Mouse (Mus musculus): Measurements from ENCODE around the gene Hsdl2. TPM values are rescaled to one million over a fixed set of nuclear protein-coding genes. Genes with fewer than 3 reads are reported as not detected.
A peak's percentile ranks its signal among the peaks of the same experiment; 100 is the strongest.

The Hsdl2 gene
- polyA plus RNA-seq, 1 experiment from 2014 or later = 29.3 TPM

DNA sequence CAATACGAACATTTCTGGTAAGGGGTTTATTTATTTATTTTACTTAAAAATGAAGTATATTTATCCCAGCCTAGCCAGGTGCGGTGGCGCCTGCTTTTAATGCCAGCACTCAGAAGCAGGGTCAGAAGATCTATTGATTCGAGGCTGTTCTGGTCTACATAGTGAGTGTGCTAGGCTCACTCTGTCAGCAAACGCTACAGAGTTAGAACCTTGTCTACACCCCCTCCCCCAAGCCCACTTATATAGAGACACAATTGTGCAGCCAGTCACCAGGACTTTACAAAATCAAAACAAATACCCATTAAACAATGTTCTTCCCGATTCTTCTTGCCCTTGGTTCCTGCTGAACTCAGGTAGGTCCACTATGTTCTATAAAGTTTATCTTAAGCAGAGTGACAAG, 823 bp downstream of the Hsdl2 start:
- WGBS = 26% methylated on average over 6 of the region's 6 CpGs
- H3K4me3 ChIP-seq (ENCODE audit: low read length) = peak overlapping the region; percentile 69
- no peaks in the 10 kb centered on the region for H3K9me3 ChIP-seq (ENCODE audit: low read length)
- H3K36me3 ChIP-seq (ENCODE audit: insufficient read depth, low read length) = no peaks in the 10 kb centered on the region
- 0 out of 2 replicates have a peak overlapping the region, but pooled peaks have one; percentile 3 for H3K9ac ChIP-seq (replicated peaks; ENCODE audit: low read length)
- no peak for ATAC-seq (ENCODE audit: low FRiP score, low TSS enrichment)
- no peak overlapping the region for H3K27ac ChIP-seq (ENCODE audit: low read length)
- peak overlapping the region; percentile 87 for H3K4me2 ChIP-seq (replicated peaks; ENCODE audit: low read depth, low read length)
- peaks cover 11% of the 10 kb centered on the region for H3K4me1 ChIP-seq (ENCODE audit: insufficient read depth, low read length)
- no peaks in the 10 kb centered on the region for H3K27me3 ChIP-seq (ENCODE audit: insufficient read depth, low read length)

GRCm38 (mm10) chr4:59585097-59585496, 3.7 kb downstream of the Hsdl2 start:
- ATAC-seq (ENCODE audit: low FRiP score, low TSS enrichment) = no peak
- Histone ChIP-seq H3K9ac (replicated peaks; ENCODE audit: low read length) (no peak overlapping the region), H3K4me2 (replicated peaks; ENCODE audit: low read depth, low read length) (no peak overlapping the region), H3K9me3 (ENCODE audit: low read length) (no peaks in the 10 kb centered on the region), H3K4me1 (ENCODE audit: insufficient read depth, low read length) (peaks cover 9% of the 10 kb centered on the region), H3K4me3 (ENCODE audit: low read length) (no peak overlapping the region), H3K36me3 (ENCODE audit: insufficient read depth, low read length) (no peaks in the 10 kb centered on the region), H3K27me3 (ENCODE audit: insufficient read depth, low read length) (no peaks in the 10 kb centered on the region), H3K27ac (ENCODE audit: low read length) (no peak overlapping the region)
- WGBS = 79% methylated on average over 5 of the region's 5 CpGs

DNA sequence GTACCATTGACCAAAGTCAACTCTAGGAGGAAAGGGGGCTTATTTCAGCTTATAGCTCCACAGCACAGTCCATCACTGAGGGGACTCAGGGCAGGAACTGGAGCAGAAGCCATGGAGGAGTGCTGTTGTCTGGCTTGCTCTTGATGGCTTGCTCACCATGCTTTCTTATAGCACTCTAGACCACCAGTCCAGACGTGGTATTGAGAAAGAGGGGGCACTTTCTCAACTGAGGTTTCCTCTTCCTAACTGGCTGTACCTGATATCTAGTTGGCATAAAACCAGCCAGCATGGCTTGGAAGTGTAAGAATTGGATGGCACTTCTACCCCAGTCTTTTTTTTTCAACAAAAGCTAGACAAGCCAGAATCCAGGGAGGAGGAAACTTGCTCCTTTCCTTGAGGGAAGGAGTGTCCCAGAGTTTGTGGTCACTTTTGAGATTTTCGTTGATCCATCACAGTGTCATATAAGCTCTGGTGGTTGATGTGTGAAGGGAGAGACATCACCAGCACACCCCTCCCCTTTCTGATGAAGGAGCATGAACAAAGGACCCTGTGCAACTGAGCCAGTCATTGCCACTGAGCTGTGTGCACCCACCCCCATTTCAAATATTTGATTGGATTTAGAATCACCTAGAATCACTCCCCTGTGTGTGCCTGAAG, 6.0 kb downstream of the Hsdl2 start:
- Histone ChIP-seq H3K4me2 (replicated peaks; ENCODE audit: low read depth, low read length) (no peak overlapping the region), H3K9me3 (ENCODE audit: low read length) (no peaks in the 10 kb centered on the region), H3K36me3 (ENCODE audit: insufficient read depth, low read length) (no peaks in the 10 kb centered on the region), H3K27ac (ENCODE audit: low read length) (no peak overlapping the region), H3K4me1 (ENCODE audit: insufficient read depth, low read length) (peaks cover under 1% of the 10 kb centered on the region), H3K4me3 (ENCODE audit: low read length) (no peak overlapping the region), H3K9ac (replicated peaks; ENCODE audit: low read length) (no peak overlapping the region), H3K27me3 (ENCODE audit: insufficient read depth, low read length) (no peaks in the 10 kb centered on the region)
- no peak for ATAC-seq (ENCODE audit: low FRiP score, low TSS enrichment)
- 75% methylated on average over 2 of the region's 2 CpGs for WGBS

DNA sequence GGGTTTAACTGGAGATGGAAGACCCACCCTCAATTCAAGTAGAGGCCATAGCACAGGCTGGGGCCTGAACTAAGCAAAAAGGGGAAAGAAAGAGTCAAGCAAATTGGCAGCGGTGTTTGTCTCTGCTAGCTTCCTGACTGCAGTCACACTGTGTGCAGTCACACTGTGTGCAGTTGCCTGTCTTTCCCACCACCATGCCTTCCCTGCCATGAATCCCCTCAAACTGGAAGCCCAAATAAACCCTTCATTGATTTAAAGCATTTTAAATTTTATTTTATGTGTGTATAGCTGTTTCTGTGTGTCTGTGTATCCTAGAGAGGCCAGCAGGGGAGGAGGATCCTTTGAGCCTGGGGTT, 6.5 kb downstream of the Hsdl2 start:
- no peaks in the 10 kb centered on the region for H3K27me3 ChIP-seq (ENCODE audit: insufficient read depth, low read length)
- H3K4me2 ChIP-seq (replicated peaks; ENCODE audit: low read depth, low read length) = no peak overlapping the region
- ATAC-seq (ENCODE audit: low FRiP score, low TSS enrichment) = no peak
- H3K36me3 ChIP-seq (ENCODE audit: insufficient read depth, low read length) = no peaks in the 10 kb centered on the region
- H3K9me3 ChIP-seq (ENCODE audit: low read length) = no peaks in the 10 kb centered on the region
- no peak overlapping the region for H3K4me3 ChIP-seq (ENCODE audit: low read length)
- no peaks in the 10 kb centered on the region for H3K4me1 ChIP-seq (ENCODE audit: insufficient read depth, low read length)
- WGBS = 96% methylated on average over 1 of the region's 1 CpGs
- H3K27ac ChIP-seq (ENCODE audit: low read length) = no peak overlapping the region
- H3K9ac ChIP-seq (replicated peaks; ENCODE audit: low read length) = no peak overlapping the region

DNA sequence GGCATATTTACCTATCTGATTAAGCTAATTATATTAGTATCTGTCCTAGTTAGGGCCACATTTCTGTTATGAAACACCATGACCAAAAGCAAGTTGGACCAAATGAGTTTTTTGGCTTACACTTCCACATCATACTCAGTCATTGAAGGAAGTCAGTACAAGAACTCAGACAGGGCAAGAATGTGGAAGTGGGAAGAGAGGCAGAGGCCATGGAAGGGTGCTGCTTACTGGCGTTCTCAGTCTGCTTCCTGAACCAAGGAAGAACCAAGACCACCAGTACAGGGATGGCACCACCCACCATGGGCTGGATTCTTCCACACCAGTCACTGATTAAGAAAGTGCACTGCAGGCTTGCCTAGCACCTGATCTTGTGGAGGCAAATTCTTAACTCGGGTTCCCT, 13.3 kb downstream of the Hsdl2 start:
- 66% methylated on average over 2 of the region's 2 CpGs for WGBS
- no peaks in the 10 kb centered on the region for H3K4me1 ChIP-seq (ENCODE audit: insufficient read depth, low read length)
- no peaks in the 10 kb centered on the region; the same call in 1 of the 2 replicates for H3K36me3 ChIP-seq (ENCODE audit: insufficient read depth, low read length)
- H3K9ac ChIP-seq (replicated peaks; ENCODE audit: low read length) = no peak overlapping the region
- H3K4me3 ChIP-seq (ENCODE audit: low read length) = no peak overlapping the region
- no peak overlapping the region for H3K4me2 ChIP-seq (replicated peaks; ENCODE audit: low read depth, low read length)
- H3K27me3 ChIP-seq (ENCODE audit: insufficient read depth, low read length) = no peaks in the 10 kb centered on the region
- H3K9me3 ChIP-seq (ENCODE audit: low read length) = no peaks in the 10 kb centered on the region
- H3K27ac ChIP-seq (ENCODE audit: low read length) = no peak overlapping the region
- no peak for ATAC-seq (ENCODE audit: low FRiP score, low TSS enrichment)

DNA sequence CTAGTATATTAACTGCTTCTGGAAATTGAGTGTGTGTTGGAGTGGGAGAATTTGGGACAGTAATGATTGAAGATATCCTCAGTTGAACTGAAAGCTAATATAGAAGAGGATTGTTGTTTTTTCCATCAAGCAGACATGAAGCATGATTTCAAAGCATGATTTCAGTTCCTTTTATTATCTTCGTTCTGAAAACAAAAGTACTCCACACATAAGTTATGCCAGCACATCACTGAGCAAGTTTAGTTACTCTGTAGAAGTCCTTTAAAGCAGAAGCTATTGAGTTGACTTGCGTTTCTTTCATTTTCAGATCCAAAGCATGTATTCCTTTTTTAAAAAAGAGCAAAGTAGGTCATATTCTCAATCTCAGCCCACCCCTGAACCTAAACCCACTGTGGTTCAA, 15.2 kb downstream of the Hsdl2 start:
- no peak overlapping the region for H3K4me2 ChIP-seq (replicated peaks; ENCODE audit: low read depth, low read length)
- no peaks in the 10 kb centered on the region for H3K4me1 ChIP-seq (ENCODE audit: insufficient read depth, low read length)
- H3K27me3 ChIP-seq (ENCODE audit: insufficient read depth, low read length) = no peaks in the 10 kb centered on the region
- 88% methylated on average over 2 of the region's 2 CpGs for WGBS
- no peak overlapping the region for H3K9ac ChIP-seq (replicated peaks; ENCODE audit: low read length)
- H3K9me3 ChIP-seq (ENCODE audit: low read length) = no peaks in the 10 kb centered on the region
- H3K27ac ChIP-seq (ENCODE audit: low read length) = no peak overlapping the region
- no peak overlapping the region for H3K4me3 ChIP-seq (ENCODE audit: low read length)
- no peak for ATAC-seq (ENCODE audit: low FRiP score, low TSS enrichment)
- H3K36me3 ChIP-seq (ENCODE audit: insufficient read depth, low read length) = no peaks in the 10 kb centered on the region; the same call in 1 of the 2 replicates

GRCm38 (mm10) chr4:59602704-59603103, 21.3 kb downstream of the Hsdl2 start:
- H3K9me3 ChIP-seq (ENCODE audit: low read length) = no peaks in the 10 kb centered on the region
- no peaks in the 10 kb centered on the region for H3K27me3 ChIP-seq (ENCODE audit: insufficient read depth, low read length)
- H3K4me3 ChIP-seq (ENCODE audit: low read length) = no peak overlapping the region
- H3K4me2 ChIP-seq (replicated peaks; ENCODE audit: low read depth, low read length) = no peak overlapping the region
- H3K36me3 ChIP-seq (ENCODE audit: insufficient read depth, low read length) = 0 out of 2 replicates have a peak, but pooled peaks cover 3% of the 10 kb centered on the region
- no peak for ATAC-seq (ENCODE audit: low FRiP score, low TSS enrichment)
- no peak overlapping the region for H3K9ac ChIP-seq (replicated peaks; ENCODE audit: low read length)
- no peak overlapping the region for H3K27ac ChIP-seq (ENCODE audit: low read length)
- WGBS = 92% methylated on average over 4 of the region's 4 CpGs
- no peaks in the 10 kb centered on the region for H3K4me1 ChIP-seq (ENCODE audit: insufficient read depth, low read length)

DNA sequence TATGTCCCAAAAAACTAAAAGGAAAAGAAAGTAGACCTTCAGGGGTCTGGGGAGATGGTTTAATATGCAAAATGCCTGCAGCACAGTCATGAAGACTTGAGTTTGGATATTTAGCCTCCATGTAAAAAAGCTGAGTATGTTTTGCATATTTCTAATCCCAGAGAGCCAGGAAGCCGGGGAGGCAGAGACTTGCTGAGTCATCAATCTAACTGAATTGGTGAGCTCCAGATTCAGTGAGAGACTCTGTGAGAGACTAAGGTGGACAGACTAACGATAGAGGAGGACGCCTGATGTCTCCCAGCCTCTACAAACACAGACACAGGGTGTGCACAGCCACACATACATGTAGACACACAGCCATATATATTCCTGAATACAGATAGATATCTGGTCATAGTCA, 23.5 kb downstream of the Hsdl2 start:
- Histone ChIP-seq H3K9me3 (ENCODE audit: low read length) (no peaks in the 10 kb centered on the region), H3K4me1 (ENCODE audit: insufficient read depth, low read length) (no peaks in the 10 kb centered on the region), H3K4me3 (ENCODE audit: low read length) (no peak overlapping the region), H3K36me3 (ENCODE audit: insufficient read depth, low read length) (0 out of 2 replicates have a peak, but pooled peaks cover 3% of the 10 kb centered on the region), H3K4me2 (replicated peaks; ENCODE audit: low read depth, low read length) (no peak overlapping the region), H3K27ac (ENCODE audit: low read length) (no peak overlapping the region), H3K9ac (replicated peaks; ENCODE audit: low read length) (no peak overlapping the region), H3K27me3 (ENCODE audit: insufficient read depth, low read length) (no peaks in the 10 kb centered on the region)
- 75% methylated on average over 3 of the region's 3 CpGs for WGBS
- no peak for ATAC-seq (ENCODE audit: low FRiP score, low TSS enrichment)

- 91% methylated on average over 3 of the region's 3 CpGs for WGBS
- H3K27ac ChIP-seq (ENCODE audit: low read length) = no peak overlapping the region
- no peak overlapping the region for H3K4me3 ChIP-seq (ENCODE audit: low read length)
- no peaks in the 10 kb centered on the region for H3K27me3 ChIP-seq (ENCODE audit: insufficient read depth, low read length)
- no peak for ATAC-seq (ENCODE audit: low FRiP score, low TSS enrichment)
- no peaks in the 10 kb centered on the region for H3K4me1 ChIP-seq (ENCODE audit: insufficient read depth, low read length)
- H3K9ac ChIP-seq (replicated peaks; ENCODE audit: low read length) = no peak overlapping the region
- H3K4me2 ChIP-seq (replicated peaks; ENCODE audit: low read depth, low read length) = no peak overlapping the region
- no peaks in the 10 kb centered on the region for H3K9me3 ChIP-seq (ENCODE audit: low read length)
- H3K36me3 ChIP-seq (ENCODE audit: insufficient read depth, low read length) = 0 out of 2 replicates have a peak, but pooled peaks cover 3% of the 10 kb centered on the region
Observed at GRCm38 (mm10) chr4:59605501-59605900, 24.1 kb downstream of the Hsdl2 start.

GRCm38 (mm10) chr4:59610411-59610810, 29.0 kb downstream of the Hsdl2 start:
- H3K4me1 ChIP-seq (ENCODE audit: insufficient read depth, low read length) = no peaks in the 10 kb centered on the region
- no peak overlapping the region for H3K9ac ChIP-seq (replicated peaks; ENCODE audit: low read length)
- no peak overlapping the region for H3K4me3 ChIP-seq (ENCODE audit: low read length)
- no peak for ATAC-seq (ENCODE audit: low FRiP score, low TSS enrichment)
- no peaks in the 10 kb centered on the region for H3K27me3 ChIP-seq (ENCODE audit: insufficient read depth, low read length)
- no peaks in the 10 kb centered on the region for H3K36me3 ChIP-seq (ENCODE audit: insufficient read depth, low read length)
- H3K27ac ChIP-seq (ENCODE audit: low read length) = no peak overlapping the region
- H3K9me3 ChIP-seq (ENCODE audit: low read length) = no peaks in the 10 kb centered on the region
- 71% methylated on average over 3 of the region's 3 CpGs for WGBS
- no peak overlapping the region for H3K4me2 ChIP-seq (replicated peaks; ENCODE audit: low read depth, low read length)
